Mouse (Mus musculus) liver, embryonic 14.5 days (tissue): ENCODE measurements around the gene Adamtsl3. TPM values are rescaled to one million over a fixed set of nuclear protein-coding genes. Genes with fewer than 3 reads are reported as not detected.
A peak's percentile ranks its signal among the peaks of the same experiment; 100 is the strongest.

ENCODE experiments used
- ATAC-seq: fragments of 200-750 bp; cut with Nextera tagmentation; 2 replicates; pipeline ENCODE4 v1.8.0; 2017; ENCODE audit warnings: moderate number of reproducible peaks, mild to moderate bottlenecking, moderate library complexity; ENCODE audit not compliant: insufficient read depth
- DNase-seq, 3 experiments: peaks; one replicate each; pipeline ENCODE4 v3.0.0-alpha.2; 2012 to 2013; ENCODE audit warnings: low read depth in 3 of 3, low spot score in 3 of 3
- H3K27ac ChIP-seq: fragments of 300-500 bp; sonication (generic); 2 replicates; pipeline ENCODE4 v1.5.1; 2014; ENCODE audit warnings: moderate library complexity, mild to moderate bottlenecking, control low read depth, inconsistent platforms
- H3K27me3 ChIP-seq: fragments of 300-500 bp; sonication (generic); 2 replicates; pipeline ENCODE4 v1.6.1; 2014; ENCODE audit warnings: mild to moderate bottlenecking, low read length, moderate library complexity; ENCODE audit not compliant: control insufficient read depth, insufficient read depth
- H3K36me3 ChIP-seq: fragments of 300-500 bp; sonication (generic); replicated peaks from 2 replicates; pipeline ENCODE4 v1.6.1; 2014; ENCODE audit warnings: low read depth; ENCODE audit not compliant: control insufficient read depth, insufficient read depth
- H3K4me1 ChIP-seq, 2 experiments: fragments of 200-500 bp in 1 of 2; fragments of 300-500 bp in 1 of 2; sonication (generic) in 1 of 2; replicated peaks; 2 replicates each; pipeline ENCODE4 v1.6.1; 2012 to 2014; ENCODE audit warnings: antibody characterized with exemption in 1 of 2, inconsistent platforms in 1 of 2, low read length in 1 of 2; ENCODE audit not compliant: control insufficient read depth in 2 of 2, insufficient read depth in 2 of 2
- H3K4me2 ChIP-seq: fragments of 300-500 bp; sonication (generic); 2 replicates; pipeline ENCODE4 v1.6.1; 2014; ENCODE audit warnings: low read depth, mild to moderate bottlenecking, control low read depth, moderate library complexity
- H3K4me3 ChIP-seq, 2 experiments: fragments of 200-500 bp in 1 of 2; fragments of 300-500 bp in 1 of 2; sonication (generic) in 1 of 2; 2 replicates each; pipeline ENCODE4 v1.5.1; 2012 to 2014; ENCODE audit warnings: low read depth in 2 of 2, low read length in 2 of 2, mild to moderate bottlenecking in 2 of 2, control low read depth in 1 of 2, inconsistent platforms in 1 of 2, moderate library complexity in 1 of 2; ENCODE audit not compliant: insufficient read depth in 1 of 2
- H3K9ac ChIP-seq: fragments of 300-500 bp; sonication (generic); replicated peaks from 2 replicates; pipeline ENCODE4 v1.6.1; 2014; ENCODE audit warnings: mild to moderate bottlenecking, control low read depth, moderate library complexity
- H3K9me3 ChIP-seq: fragments of 300-500 bp; sonication (generic); 2 replicates; pipeline ENCODE4 v1.6.1; 2016; ENCODE audit warnings: low read length, mixed read lengths; ENCODE audit not compliant: control insufficient read depth
- CTCF ChIP-seq: IDR thresholded peaks from 2 replicates; pipeline ENCODE4 v1.5.1; 2016; ENCODE audit warnings: antibody characterized with exemption, low read depth, control low read depth
- EP300 ChIP-seq: IDR thresholded peaks from 2 replicates; pipeline ENCODE4 v1.6.1; 2016; ENCODE audit warnings: antibody characterized with exemption, low read depth
- WGBS: fragments of 180-500 bp; shearing (Covaris S2); extraction: QIAGEN DNeasy Blood & Tissue Kit; methylation state at CpG from one replicate; pipeline ENCODE4 v1.1.7; 2014; ENCODE audit not compliant: insufficient replicate concordance; 5-methylcytosine and 5-hydroxymethylcytosine counted together
- polyA plus RNA-seq, 2 experiments: library from polyadenylated mRNA; depleted of rRNA in 1 of 2; stranded (reverse) in 1 of 2; unstranded in 1 of 2; fragments of >200 nt; fragmentation: Nextera tagmentation in 1 of 2; extraction: Ambion mirVana in 1 of 2; gene quantifications; 2 replicates each; pipeline versions ENCODE4 v1.2.1 to v1.2.3; 2012 to 2014

Adamtsl3 gene
- polyA plus RNA-seq, 2 experiments = 0.06 TPM; not detected in 1

DNA sequence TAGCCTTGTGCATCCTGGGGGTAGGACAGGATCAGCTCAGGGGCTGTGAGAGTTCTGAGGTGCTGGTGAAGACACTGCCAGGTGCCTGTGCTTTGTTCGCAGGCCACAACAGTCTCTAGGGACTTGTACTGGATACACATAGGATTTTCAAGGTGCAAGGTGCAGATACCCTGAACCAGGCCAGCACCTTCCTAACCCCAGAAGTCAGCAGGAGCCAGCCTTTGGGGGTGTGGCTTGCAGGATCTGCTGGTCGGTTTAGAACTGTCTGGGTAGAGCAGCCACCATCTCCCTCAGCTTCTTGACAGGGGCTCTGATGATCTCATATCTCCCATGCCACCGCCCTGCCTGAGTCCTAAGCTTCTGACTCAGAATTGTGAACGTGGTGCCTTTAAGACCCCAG is 5.7 kb upstream of the Adamtsl3 start:
- H3K27me3 ChIP-seq = peaks cover 6% of the 10 kb centered on the region
- H3K4me3 ChIP-seq = no peak overlapping the region
- ATAC-seq (no peak), DNase-seq (no peak)
- no peaks in the 10 kb centered on the region for H3K4me1 ChIP-seq
- no peaks in the 10 kb centered on the region for H3K9me3 ChIP-seq
- no peak overlapping the region for H3K9ac ChIP-seq
- TF ChIP-seq CTCF = no peak
- no peak for TF ChIP-seq EP300
- H3K27ac ChIP-seq = no peak overlapping the region
- WGBS = 43% methylated on average over 4 of the region's 4 CpGs
- no peaks in the 10 kb centered on the region for H3K36me3 ChIP-seq
- no peak overlapping the region for H3K4me2 ChIP-seq

DNA sequence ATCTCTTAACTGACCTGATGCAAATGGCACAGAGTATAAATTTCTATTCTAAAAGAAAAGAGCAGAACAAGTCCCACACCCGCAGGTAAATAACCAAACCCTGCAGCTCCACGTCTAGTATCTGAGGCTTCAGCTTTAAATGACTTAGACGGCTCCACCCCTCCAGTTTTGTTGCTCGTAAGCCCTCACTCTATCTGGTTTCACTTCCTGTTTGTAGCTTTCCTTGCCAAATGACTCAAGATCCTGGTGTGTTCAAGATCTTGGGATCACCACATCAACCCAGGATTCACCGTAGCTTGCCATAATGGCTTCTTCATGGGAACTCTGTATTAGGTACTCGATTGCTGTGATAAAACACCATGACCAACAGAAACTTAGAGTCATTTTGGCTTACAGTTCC is 4.6 kb upstream of the Adamtsl3 start:
- 41% methylated on average over 6 of the region's 6 CpGs for WGBS
- DNase-seq = no peak
- TF ChIP-seq CTCF (no peak), EP300 (no peak)

DNA sequence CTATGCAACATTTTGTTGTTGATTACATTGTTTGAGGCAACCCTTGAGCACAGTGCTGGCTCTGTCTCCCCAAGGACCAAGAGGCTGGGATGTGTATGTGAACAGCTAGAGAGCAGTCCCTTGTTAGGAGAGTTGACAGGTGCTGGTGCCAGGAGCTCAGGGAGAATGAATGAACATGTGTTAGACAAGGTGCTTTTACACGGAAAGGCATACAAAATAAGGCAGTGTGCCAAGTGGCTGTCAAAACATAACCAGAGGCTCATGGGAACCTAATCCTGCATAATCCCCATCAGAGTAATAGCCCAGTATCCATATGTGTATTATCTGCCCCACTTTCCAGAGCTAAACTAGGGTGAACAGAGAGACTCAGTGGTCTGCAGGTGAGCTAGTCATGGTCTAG is 1.5 kb upstream of the Adamtsl3 start:
- no peak for DNase-seq
- Histone ChIP-seq H3K27me3 (peaks cover 27% of the 10 kb centered on the region), H3K4me1 (no peaks in the 10 kb centered on the region), H3K36me3 (no peaks in the 10 kb centered on the region), H3K4me2 (no peak overlapping the region), H3K4me3 (no peak overlapping the region), H3K9me3 (no peaks in the 10 kb centered on the region), H3K9ac (no peak overlapping the region), H3K27ac (no peak overlapping the region)
- TF ChIP-seq CTCF = no peak
- TF ChIP-seq EP300 = no peak
- 43% methylated on average over 1 of the region's 1 CpGs for WGBS
- no peak for ATAC-seq

More for the DNA sequence above, 4.6 kb upstream of the Adamtsl3 start:
- H3K4me3 ChIP-seq = no peak overlapping the region
- H3K27me3 ChIP-seq = peaks cover 16% of the 10 kb centered on the region
- H3K27ac ChIP-seq = no peak overlapping the region
- no peaks in the 10 kb centered on the region for H3K4me1 ChIP-seq
- no peaks in the 10 kb centered on the region for H3K36me3 ChIP-seq
- no peaks in the 10 kb centered on the region for H3K9me3 ChIP-seq
- no peak overlapping the region for H3K4me2 ChIP-seq
- no peak overlapping the region for H3K9ac ChIP-seq
- ATAC-seq = no peak

DNA sequence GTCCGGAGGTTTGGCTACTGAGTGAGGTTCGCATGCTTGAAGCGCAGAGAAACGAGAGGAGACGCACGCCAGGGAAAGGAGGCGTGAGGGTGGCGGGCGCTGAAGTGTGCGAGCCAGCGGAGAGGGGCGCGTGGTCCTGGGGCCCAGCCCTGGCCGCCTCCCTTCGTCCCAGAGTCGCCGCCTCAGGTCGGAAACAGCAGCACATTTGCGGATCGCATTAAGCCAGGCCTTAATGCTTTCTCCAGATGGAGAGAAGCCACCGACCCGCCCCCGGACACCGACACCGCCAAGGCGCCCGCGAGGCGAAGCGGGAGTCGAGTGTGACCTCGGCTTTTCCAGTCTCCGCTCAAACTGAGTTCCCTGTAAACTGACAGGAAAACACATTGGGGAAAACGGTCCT is 638 bp downstream of the Adamtsl3 start:
- no peak overlapping the region for H3K4me3 ChIP-seq
- WGBS = 3% methylated on average over 34 of the region's 34 CpGs
- ATAC-seq = no peak
- TF ChIP-seq CTCF (no peak), EP300 (no peak)
- H3K9me3 ChIP-seq = no peaks in the 10 kb centered on the region
- H3K4me2 ChIP-seq = no peak overlapping the region
- no peaks in the 10 kb centered on the region for H3K4me1 ChIP-seq
- no peak for DNase-seq
- H3K9ac ChIP-seq = no peak overlapping the region
- H3K27ac ChIP-seq = no peak overlapping the region
- H3K36me3 ChIP-seq = no peaks in the 10 kb centered on the region
- peaks cover 27% of the 10 kb centered on the region for H3K27me3 ChIP-seq

DNA sequence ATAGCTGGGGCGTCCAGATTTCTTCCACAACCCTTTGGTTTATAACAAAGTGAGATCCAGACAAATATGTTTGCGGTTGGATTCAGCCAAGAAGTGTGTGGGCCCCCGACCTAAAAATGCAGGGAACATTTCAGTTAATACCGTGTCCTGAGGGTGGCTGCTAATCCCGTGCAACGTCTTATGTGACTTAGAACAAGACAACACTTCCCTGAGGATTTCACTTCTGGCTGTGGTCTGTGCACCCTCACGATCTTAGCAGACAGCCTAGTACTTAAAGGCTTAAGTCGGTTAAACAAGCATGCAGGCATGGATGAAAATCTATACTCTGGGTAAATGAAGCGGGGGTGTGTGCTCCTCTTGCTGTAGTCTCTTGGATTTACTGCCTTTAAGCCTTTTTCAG is 2.6 kb downstream of the Adamtsl3 start:
- Histone ChIP-seq H3K4me3 (no peak overlapping the region), H3K27me3 (peaks cover 27% of the 10 kb centered on the region), H3K27ac (no peak overlapping the region), H3K4me2 (no peak overlapping the region), H3K9ac (no peak overlapping the region), H3K9me3 (no peaks in the 10 kb centered on the region), H3K36me3 (no peaks in the 10 kb centered on the region), H3K4me1 (no peaks in the 10 kb centered on the region)
- DNase-seq = no peak
- TF ChIP-seq CTCF (no peak), EP300 (no peak)
- ATAC-seq = no peak
- WGBS = 60% methylated on average over 9 of the region's 9 CpGs

DNA sequence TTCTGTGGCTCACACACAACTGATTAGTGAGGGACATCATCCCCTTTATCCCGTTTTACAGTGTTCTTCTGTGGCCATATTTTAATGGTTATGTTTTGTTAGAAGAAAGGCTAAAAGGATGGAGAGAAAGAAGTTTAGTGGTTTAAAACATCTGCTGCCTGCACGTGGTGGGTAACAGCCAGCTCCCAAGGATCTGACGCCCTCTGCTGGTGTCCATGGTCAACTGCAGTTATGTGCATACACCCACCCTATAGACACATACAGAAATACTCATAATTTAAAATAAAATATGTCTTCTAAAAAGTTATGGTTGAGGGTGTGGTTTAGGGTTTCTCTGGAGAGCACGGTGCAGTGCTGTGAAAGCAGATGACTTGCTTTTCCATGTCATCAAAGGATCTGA is 3.0 kb downstream of the Adamtsl3 start:
- Histone ChIP-seq H3K4me3 (no peak overlapping the region), H3K4me2 (no peak overlapping the region), H3K27ac (no peak overlapping the region), H3K9me3 (no peaks in the 10 kb centered on the region), H3K36me3 (no peaks in the 10 kb centered on the region), H3K4me1 (no peaks in the 10 kb centered on the region), H3K9ac (no peak overlapping the region), H3K27me3 (peaks cover 27% of the 10 kb centered on the region)
- peak; percentile 37; the same call in 1 of the 2 replicates for TF ChIP-seq CTCF
- no peak for TF ChIP-seq EP300
- 53% methylated on average over 4 of the region's 4 CpGs for WGBS
- no peak for DNase-seq
- no peak for ATAC-seq
